Mouse (Mus musculus) spleen, adult 2 months (tissue): ENCODE results near the gene Cyb561.

Experiments used
- CTCF ChIP-seq: fragments of 200-500 bp; IDR thresholded peaks from 2 replicates; pipeline ENCODE4 v1.5.1; 2011; ENCODE audit warnings: mild to moderate bottlenecking, inconsistent platforms; ENCODE audit not compliant: insufficient read depth, insufficient read length, insufficient replicate concordance; ENCODE audit errors: extremely low read depth
- POLR2A ChIP-seq: fragments of 200-500 bp; IDR thresholded peaks from 2 replicates; pipeline ENCODE4 v1.6.1; 2011; ENCODE audit warnings: low read depth, low read length, inconsistent platforms

- no peak for TF ChIP-seq CTCF
- TF ChIP-seq POLR2A, result no peak
Measured at GRCm38 (mm10) chr11:105975636-105976035, 22.5 kb upstream of the Cyb561 start.
